Mouse (Mus musculus) gastrocnemius, adult 18-20 months (tissue): ENCODE data around the gene Ankrd11. TPM values are rescaled to one million over a fixed set of nuclear protein-coding genes. Genes with fewer than 3 reads are reported as not detected.
"Not testable (repeated sequence)": the region's sequence is repeated elsewhere in the genome, so short reads cannot be mapped to it uniquely, and the experiment has no call there.

ENCODE experiments used
- DNase-seq: peaks from one replicate; pipeline ENCODE4 v3.0.0; 2021; ENCODE audit warnings: low spot score
- total RNA-seq, 2 experiments: library from RNA; stranded (reverse); gene quantifications; 2 replicates each; pipeline ENCODE4 v1.2.3; 2021

The Ankrd11 gene
- total RNA-seq, 2 experiments from 2014 or later = 61.1 to 68.9 TPM

DNA sequence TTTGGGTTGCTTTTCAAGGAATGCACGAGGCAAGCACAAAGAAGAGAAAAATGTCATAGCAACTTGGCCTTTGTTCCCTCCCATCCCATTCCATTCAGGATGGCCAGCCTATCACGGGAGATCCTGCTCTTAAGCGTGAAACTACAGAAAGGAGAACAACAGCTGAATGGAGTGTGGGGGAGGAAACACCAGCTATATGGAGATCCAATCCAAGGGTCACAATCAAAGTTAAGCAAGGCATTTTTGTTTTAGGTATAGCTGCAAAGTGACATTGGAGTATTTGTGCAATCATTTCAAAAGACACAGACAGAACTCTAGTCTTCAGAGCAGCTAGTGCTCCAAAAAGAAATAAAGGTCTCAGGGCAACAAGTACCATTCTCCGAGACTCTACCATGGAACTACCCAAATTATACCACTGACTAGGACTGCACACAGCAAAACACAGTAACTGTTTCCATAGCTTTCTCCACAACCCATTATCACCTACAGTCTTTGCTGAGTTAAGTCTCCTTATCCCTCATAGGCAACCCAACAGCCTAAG, 1.9 kb downstream of the Ankrd11 start:
- no peak for DNase-seq

- no peak for DNase-seq
These were observed 2.5 kb downstream of the Ankrd11 start for GRCm38 (mm10) chr8:123039376-123040109.

DNA sequence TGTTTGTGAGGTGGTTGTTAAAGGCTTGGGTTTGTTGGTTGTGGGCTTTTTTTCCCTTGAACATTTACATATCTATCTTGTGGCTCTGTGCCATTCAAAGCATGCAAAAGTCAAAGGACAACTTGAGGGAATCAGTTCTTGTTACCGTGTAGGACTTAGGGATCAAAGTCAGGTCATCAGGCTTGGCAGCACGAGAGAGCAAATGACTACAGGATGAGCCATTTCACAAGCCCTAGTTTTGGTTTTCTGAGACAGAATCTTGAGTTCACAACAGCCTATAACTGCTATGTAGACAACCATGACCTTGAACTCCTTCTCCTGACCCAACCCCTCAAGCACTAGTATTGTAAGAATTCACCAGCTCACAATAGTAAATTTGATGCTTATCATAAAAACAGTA, 3.7 kb downstream of the Ankrd11 start:
- no peak for DNase-seq

DNA sequence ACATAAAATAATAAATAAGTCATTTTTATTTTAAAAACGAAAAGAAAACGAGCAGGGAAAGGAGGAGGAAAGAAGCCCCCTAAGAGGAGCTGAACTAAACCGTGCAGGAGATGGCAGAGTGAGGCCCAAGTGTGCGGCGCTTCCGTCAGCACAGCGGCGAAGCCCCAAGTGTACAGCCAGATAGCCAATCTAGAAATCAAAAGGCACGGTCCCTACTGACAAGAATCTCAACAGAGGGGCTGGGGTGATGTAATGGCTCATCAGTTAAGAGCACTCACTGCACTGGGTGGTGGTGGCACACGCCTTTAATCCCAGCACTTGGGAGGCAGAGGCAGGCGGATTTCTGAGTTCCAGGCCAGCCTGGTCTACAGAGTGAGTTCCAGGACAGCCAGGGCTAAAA, 4.6 kb downstream of the Ankrd11 start:
- DNase-seq = no peak

GRCm38 (mm10) chr8:123036956-123037355, 5.1 kb downstream of the Ankrd11 start:
- no peak for DNase-seq

- no peak for DNase-seq
These were observed 7.9 kb downstream of the Ankrd11 start for GRCm38 (mm10) chr8:123034171-123034570.

GRCm38 (mm10) chr8:123033431-123033830, 8.6 kb downstream of the Ankrd11 start:
- DNase-seq = no peak

GRCm38 (mm10) chr8:123032730-123033129, 9.3 kb downstream of the Ankrd11 start:
- DNase-seq = no peak

GRCm38 (mm10) chr8:123031321-123031978, 10.6 kb downstream of the Ankrd11 start:
- DNase-seq = no peak

- not testable (repeated sequence) for DNase-seq
These were observed 12.0 kb downstream of the Ankrd11 start for GRCm38 (mm10) chr8:123030091-123030490.

DNA sequence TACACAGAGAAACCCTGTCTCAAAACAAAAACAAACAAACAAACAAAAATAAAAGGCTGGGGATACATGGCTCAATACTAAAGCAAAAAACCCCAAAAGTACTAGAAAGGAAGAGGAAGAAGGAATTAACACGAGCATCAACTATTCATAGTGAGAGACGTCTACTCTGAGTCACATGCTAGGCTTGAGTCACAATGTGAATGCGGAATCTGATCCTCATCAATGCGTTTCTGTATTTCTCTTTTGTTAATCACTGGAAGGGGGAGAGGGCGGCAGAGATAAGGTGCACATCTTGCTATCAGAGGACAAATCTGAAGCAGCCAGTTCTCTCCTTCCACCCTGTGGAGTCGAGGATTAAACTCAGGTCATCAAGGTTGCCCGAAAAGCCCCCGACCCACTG, 14.3 kb downstream of the Ankrd11 start:
- DNase-seq = no peak

DNA sequence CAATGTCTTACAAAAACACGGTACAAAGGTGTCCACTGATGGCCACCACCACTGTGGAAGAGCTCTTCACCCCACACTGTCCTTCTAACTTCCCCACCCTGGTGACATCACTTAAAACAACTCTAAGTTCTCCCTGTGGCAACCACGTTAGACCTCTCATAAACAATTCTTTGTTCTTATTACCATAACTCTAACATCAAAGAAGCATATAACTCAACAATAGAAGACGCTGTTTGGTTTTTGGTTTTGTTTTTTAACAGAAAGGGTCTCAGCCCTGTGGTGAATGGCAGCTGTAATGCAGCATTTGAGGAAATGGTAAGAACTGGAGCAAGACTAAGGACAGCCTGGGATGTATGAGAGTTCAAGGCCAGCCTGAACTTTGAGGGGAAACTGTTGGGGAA, 16.1 kb downstream of the Ankrd11 start:
- no peak for DNase-seq

DNA sequence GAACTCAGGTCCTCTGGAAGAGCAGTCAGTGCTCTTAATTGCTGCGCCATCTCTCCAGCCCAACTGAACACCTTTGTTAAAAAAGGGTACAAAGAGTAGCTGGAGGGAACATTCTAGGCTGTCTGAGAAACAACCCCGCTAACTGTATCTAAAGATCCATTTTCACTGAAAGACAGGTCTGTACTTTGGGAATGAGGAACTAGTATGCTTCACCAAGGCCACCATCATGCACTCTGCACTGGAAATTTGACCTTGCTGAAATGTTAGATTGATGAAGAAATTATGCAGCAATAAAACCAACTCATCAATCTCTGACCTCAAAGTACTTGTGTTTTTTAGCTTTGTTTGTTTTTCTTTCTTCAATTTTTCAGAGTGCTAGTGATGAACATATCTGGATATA, 17.9 kb downstream of the Ankrd11 start:
- no peak for DNase-seq

DNA sequence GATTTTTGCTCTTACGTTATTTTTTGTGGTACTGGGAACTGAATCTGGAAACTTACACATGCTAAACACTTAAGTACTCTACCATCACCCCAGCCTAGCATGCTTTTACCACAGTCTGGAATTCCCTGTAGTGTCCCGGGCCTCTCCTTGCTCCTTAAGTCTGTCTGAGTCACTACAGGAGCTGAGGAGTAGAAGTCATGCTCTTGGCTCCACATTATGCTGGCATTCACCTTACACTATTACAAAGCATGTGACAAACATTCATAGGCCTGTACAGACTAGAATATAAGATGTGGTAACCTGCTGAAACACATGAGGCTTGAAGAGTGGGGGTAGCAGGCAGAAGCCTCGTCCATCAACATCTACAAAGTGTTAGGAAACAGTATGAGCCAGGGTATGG, 19.4 kb downstream of the Ankrd11 start:
- DNase-seq = peak; percentile 36

DNA sequence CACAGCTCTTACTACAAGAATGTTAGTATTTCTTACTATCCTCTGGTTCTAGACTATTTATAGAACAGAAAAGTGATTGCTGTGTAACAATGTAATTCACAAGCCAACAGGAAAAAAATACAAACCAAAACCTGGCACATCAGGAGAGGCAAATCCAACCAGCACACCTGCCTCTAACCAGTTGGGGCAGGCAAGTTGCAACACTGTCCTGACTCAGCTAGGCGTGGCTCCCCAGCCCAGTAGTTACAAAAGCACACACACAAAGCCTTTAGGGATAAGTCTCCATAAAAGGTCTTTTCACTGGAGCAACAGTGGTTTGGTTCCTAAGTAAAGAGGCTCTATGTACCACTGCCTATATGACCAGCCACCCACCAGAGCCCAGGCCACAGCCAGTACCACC, 20.8 kb downstream of the Ankrd11 start:
- DNase-seq = no peak

- DNase-seq = no peak
These were observed 21.2 kb downstream of the Ankrd11 start for GRCm38 (mm10) chr8:123020859-123021258.

DNA sequence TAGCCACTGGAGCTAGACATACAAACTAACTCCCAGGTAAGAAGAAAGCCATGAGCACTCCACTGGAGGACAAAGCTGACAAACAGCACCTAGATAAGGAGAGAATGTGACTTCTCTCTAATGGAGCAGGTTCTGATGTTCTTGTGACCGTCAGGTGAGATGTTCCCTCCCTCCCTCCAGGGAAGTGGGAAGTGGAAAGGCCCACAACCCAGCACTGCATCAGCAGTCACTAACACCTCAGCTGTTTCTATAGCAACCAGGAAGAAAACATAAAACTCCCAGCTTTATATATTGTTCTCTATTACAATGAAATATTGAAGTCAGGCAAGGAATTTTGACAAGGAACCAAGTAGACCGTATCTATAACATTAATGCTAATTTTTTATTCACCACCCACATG, 22.0 kb downstream of the Ankrd11 start:
- DNase-seq = no peak

- peak; percentile 55 for DNase-seq
These were observed 23.5 kb downstream of the Ankrd11 start for GRCm38 (mm10) chr8:123018484-123019164.

- no peak for DNase-seq
These were observed 24.9 kb downstream of the Ankrd11 start for GRCm38 (mm10) chr8:123017143-123017542.

DNA sequence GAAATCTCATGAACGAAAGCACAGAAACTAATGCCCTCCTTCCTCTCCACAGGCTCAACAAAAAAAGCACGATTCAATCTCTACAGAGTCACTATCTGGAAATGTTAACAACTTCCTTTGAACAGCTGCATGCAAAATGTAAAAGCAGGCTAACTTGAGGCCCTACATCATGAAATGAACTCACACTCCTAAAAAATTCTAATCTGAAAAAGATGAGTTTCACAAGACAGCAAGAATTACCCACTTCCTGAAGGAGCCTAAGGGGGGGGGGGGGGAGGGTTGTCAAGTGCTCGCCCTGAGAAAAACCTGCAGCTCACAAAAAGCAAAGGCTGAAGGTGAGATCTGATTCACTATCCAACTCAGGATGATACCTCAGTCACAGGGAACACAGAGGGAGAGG, 27.0 kb downstream of the Ankrd11 start:
- no peak for DNase-seq

DNA sequence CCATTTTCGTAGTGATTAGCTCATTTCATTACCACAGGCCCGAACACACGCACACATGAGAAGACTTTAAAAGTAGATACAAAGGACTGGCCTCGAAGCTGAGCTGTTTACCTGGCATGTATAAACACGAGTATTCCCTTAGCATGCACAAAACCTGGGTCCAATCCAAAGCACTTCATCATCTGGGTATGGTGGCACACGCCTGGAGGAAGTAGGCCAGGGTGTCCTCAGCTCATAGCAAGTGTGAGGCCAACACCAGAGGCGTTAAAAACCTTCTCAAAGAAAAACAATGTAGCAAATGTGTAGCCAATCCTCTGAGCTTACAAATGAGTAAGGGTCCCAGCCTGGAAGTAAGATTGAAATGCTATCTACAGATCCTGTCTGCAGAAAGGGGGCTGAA, 27.6 kb downstream of the Ankrd11 start:
- DNase-seq = peak; percentile 74

DNA sequence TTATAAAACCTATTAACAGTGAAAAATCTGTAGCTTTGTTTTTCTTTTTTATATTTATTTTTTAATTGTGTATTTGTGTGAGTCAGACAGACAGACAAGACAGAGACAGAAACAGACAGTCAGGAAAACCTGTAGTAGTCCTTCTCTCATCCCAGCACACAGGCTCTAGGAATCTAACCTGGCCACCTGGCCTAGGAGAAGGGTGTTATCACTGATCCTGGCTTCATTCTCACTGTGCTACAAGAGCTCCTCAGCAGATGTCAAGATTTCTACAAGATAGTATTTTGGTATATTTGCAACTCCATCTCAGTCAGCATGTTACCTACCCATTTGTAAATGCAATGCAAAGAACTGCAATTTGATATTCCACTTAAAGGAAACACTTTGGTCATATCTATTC, 30.8 kb downstream of the Ankrd11 start:
- DNase-seq = no peak
